Mouse (Mus musculus) inflammation-experienced regulatory T-cells, adult 6 months (primary cell): ENCODE measurements around the gene Nelfb. TPM values are rescaled to one million over a fixed set of nuclear protein-coding genes. Genes with fewer than 3 reads are reported as not detected.
A peak's percentile ranks its signal among the peaks of the same experiment; 100 is the strongest.

Source experiments
- ATAC-seq: one replicate; pipeline ENCODE4 v1.8.0; 2017
- polyA plus RNA-seq, 3 experiments: library from polyadenylated mRNA; unstranded; fragments of 100-300 nt; shearing (Covaris generic); gene quantifications; one replicate each; pipeline ENCODE4 v1.2.1; 2017

Nelfb gene
- polyA plus RNA-seq, 3 experiments from 2014 or later: 46.6 to 50.3 (median 47.0) TPM

GRCm38 (mm10) chr2:25195211-25196156 lies 15.8 kb downstream of the Nelfb start:
- peak; percentile 47 for ATAC-seq

GRCm38 (mm10) chr2:25194486-25195171 lies 16.7 kb downstream of the Nelfb start:
- no peak for ATAC-seq

GRCm38 (mm10) chr2:25194006-25194405 lies 17.3 kb downstream of the Nelfb start:
- no peak for ATAC-seq

GRCm38 (mm10) chr2:25193330-25193770 lies 17.9 kb downstream of the Nelfb start:
- peak; percentile 76 for ATAC-seq

- ATAC-seq: no peak
These were observed 23.4 kb downstream of the Nelfb start for GRCm38 (mm10) chr2:25187841-25188240.

- ATAC-seq: no peak
These were observed 24.7 kb downstream of the Nelfb start for GRCm38 (mm10) chr2:25186575-25186930.

GRCm38 (mm10) chr2:25185625-25186574 lies 25.4 kb downstream of the Nelfb start:
- ATAC-seq: peak; percentile 62

GRCm38 (mm10) chr2:25184496-25184895 lies 26.8 kb downstream of the Nelfb start:
- ATAC-seq: no peak

- ATAC-seq: no peak
These were observed 28.0 kb downstream of the Nelfb start for GRCm38 (mm10) chr2:25183336-25183735.

GRCm38 (mm10) chr2:25182664-25183063 lies 28.6 kb downstream of the Nelfb start:
- ATAC-seq: no peak

GRCm38 (mm10) chr2:25181891-25182397 lies 29.3 kb downstream of the Nelfb start:
- ATAC-seq: no peak

- ATAC-seq: peak; percentile 39
These were observed 30.1 kb downstream of the Nelfb start for GRCm38 (mm10) chr2:25180973-25181890.

- peak; percentile 87 for ATAC-seq
These were observed 30.8 kb downstream of the Nelfb start, which contains the start of gene Nrarp for GRCm38 (mm10) chr2:25180478-25180903. Gene Nrarp, plus strand, starts transcription at chr2:25180758.

- no peak for ATAC-seq
These were observed 31.6 kb downstream of the Nelfb start for GRCm38 (mm10) chr2:25179566-25180217.

GRCm38 (mm10) chr2:25178285-25178972 lies 32.9 kb downstream of the Nelfb start:
- ATAC-seq: no peak

GRCm38 (mm10) chr2:25177685-25178084 lies 33.6 kb downstream of the Nelfb start:
- no peak for ATAC-seq

- no peak for ATAC-seq
These were observed 34.2 kb downstream of the Nelfb start for GRCm38 (mm10) chr2:25177076-25177475.

GRCm38 (mm10) chr2:25176573-25176972 lies 34.7 kb downstream of the Nelfb start:
- ATAC-seq: no peak

- ATAC-seq: no peak
These were observed 35.6 kb downstream of the Nelfb start for GRCm38 (mm10) chr2:25175690-25176078.
